Mouse (Mus musculus) C2C12 (cell line): ENCODE results near the gene Hnrnph1. TPM values are rescaled to one million over a fixed set of nuclear protein-coding genes. Genes with fewer than 3 reads are reported as not detected.

ENCODE experiments used
- H3K27me3 ChIP-seq: one replicate; pipeline ENCODE4 v1.6.1; 2011; ENCODE audit not compliant: control insufficient read depth, insufficient read depth, insufficient read length
- H3K36me3 ChIP-seq: one replicate; pipeline ENCODE4 v1.6.1; 2011; ENCODE audit not compliant: control insufficient read depth, insufficient read depth
- H3K4me3 ChIP-seq: one replicate; pipeline ENCODE4 v1.5.1; 2011; ENCODE audit warnings: mild to moderate bottlenecking, control low read depth; ENCODE audit not compliant: poor library complexity, insufficient read depth, severe bottlenecking
- H3K79me2 ChIP-seq: one replicate; pipeline ENCODE4 v1.6.1; 2011; ENCODE audit not compliant: control insufficient read depth, insufficient read depth
- H3K79me3 ChIP-seq: one replicate; pipeline ENCODE4 v1.6.1; 2011; ENCODE audit warnings: low read depth, control low read depth
- H3ac ChIP-seq: one replicate; pipeline ENCODE3; 2011; ENCODE audit warnings: low read depth; ENCODE audit not compliant: control insufficient read depth, insufficient read length
- CEBPB ChIP-seq: IDR thresholded peaks from one replicate; pipeline ENCODE4 v1.6.1; 2011; ENCODE audit warnings: low read depth, mild to moderate bottlenecking, control low read depth, moderate library complexity
- CTCF ChIP-seq: IDR thresholded peaks from one replicate; pipeline ENCODE4 v1.5.1; 2011; ENCODE audit not compliant: control insufficient read depth, insufficient read depth, insufficient read length
- FOSL1 ChIP-seq: IDR thresholded peaks from one replicate; pipeline ENCODE4 v1.8.0; 2011; ENCODE audit warnings: mild to moderate bottlenecking, low read length; ENCODE audit not compliant: poor library complexity, insufficient read depth, severe bottlenecking
- MAX ChIP-seq: IDR thresholded peaks from one replicate; pipeline ENCODE4 v1.6.1; 2011; ENCODE audit warnings: mild to moderate bottlenecking, control low read depth
- MYOD1 ChIP-seq: IDR thresholded peaks from one replicate; pipeline ENCODE4 v1.6.1; 2011; ENCODE audit warnings: low read depth; ENCODE audit not compliant: control insufficient read depth, insufficient read length
- MYOG ChIP-seq: IDR thresholded peaks from one replicate; pipeline ENCODE4 v1.6.1; 2011; ENCODE audit not compliant: control insufficient read depth, insufficient read length; ENCODE audit errors: extremely low read depth
- USF1 ChIP-seq: IDR thresholded peaks from one replicate; pipeline ENCODE4 v1.6.1; 2011; ENCODE audit warnings: low read depth, mild to moderate bottlenecking, control low read depth, moderate library complexity
- polyA plus RNA-seq: library from polyadenylated mRNA; unstranded; fragments of >200 nt; fragmentation: generic; extraction: Trizol; gene quantifications from one replicate; pipeline ENCODE4 v1.2.1, GENCODE M21; 2012; ENCODE audit warnings: missing spikeins

The Hnrnph1 gene
- polyA plus RNA-seq, 1 experiment, result 112 TPM

GRCm38 (mm10) chr11:50374286-50375015 is 2.3 kb upstream of the Hnrnph1 start:
- Histone ChIP-seq H3K79me2 (peaks cover 19% of the 10 kb centered on the region), H3K4me3 (no peak overlapping the region), H3ac (no peak overlapping the region), H3K36me3 (peaks cover 11% of the 10 kb centered on the region), H3K27me3 (no peaks in the 10 kb centered on the region), H3K79me3 (peaks cover 17% of the 10 kb centered on the region)
- TF ChIP-seq CEBPB, result no peak
- TF ChIP-seq MYOD1, result no peak
- TF ChIP-seq USF1, result no peak
- no peak for TF ChIP-seq CTCF
- TF ChIP-seq MAX, result no peak
- no peak for TF ChIP-seq FOSL1
- no peak for TF ChIP-seq MYOG

DNA sequence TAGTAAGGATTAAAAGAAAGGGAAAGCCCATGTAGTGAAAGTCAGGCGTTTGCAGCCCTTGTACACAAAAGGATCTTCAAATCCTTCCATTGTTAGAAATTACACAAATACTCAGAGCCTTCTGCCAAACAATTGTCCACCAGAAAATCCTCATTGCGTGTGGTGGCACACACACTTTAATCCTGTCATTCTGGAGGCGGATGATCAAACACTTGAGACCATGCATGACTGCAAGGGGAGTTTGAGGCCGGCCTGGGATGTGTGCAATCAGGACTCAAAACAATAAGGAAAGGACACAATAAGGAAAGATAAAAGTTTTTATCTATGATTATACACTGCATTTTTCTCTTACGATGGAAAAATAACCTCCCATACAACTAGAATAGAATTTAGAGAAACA is 1.4 kb upstream of the Hnrnph1 start:
- Histone ChIP-seq H3K79me3 (peaks cover 27% of the 10 kb centered on the region), H3ac (no peak overlapping the region), H3K27me3 (no peaks in the 10 kb centered on the region), H3K4me3 (no peak overlapping the region), H3K79me2 (peaks cover 29% of the 10 kb centered on the region), H3K36me3 (peaks cover 21% of the 10 kb centered on the region)
- TF ChIP-seq CEBPB (no peak), USF1 (no peak), MYOD1 (no peak), CTCF (no peak), MYOG (no peak), FOSL1 (no peak), MAX (no peak)

DNA sequence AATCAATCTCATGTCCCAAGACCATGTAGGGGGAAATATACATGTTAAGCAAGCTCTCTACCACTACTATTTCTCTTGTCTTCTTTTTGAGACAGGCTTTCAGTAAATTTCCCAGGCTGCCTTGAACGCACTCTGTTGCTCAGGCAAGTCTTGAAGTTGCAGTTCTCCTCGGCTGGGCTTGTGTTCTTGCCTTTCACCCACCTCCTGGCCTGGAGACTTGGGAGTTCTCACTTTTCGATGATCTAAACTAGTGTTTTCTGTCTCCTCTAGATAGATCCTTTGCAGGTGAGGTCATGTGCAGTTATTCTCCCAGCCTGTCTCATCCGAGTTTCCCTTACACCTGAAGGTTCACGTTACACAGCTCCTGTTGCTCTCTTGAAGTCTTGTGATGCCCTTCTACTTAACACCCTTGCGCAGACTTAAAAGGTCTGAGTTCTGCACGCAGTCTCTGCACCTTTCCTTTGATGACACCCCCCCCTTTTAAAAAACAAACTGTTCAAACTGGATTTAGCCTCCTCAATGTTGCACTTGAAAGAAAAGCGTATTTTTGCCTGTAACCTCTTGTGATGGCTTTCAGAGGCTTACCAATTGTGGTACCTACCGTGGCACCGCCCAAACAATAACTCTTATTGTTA is 517 bp upstream of the Hnrnph1 start:
- no peaks in the 10 kb centered on the region for H3K27me3 ChIP-seq
- peaks cover 36% of the 10 kb centered on the region for H3K79me3 ChIP-seq
- H3K79me2 ChIP-seq, result peaks cover 38% of the 10 kb centered on the region
- H3K4me3 ChIP-seq, result peak overlapping the region; percentile 37
- peaks cover 30% of the 10 kb centered on the region for H3K36me3 ChIP-seq
- TF ChIP-seq FOSL1 (no peak), CTCF (no peak), MAX (no peak), USF1 (no peak), MYOG (no peak), CEBPB (no peak), MYOD1 (no peak)
- peak overlapping the region; percentile 72 for H3ac ChIP-seq

DNA sequence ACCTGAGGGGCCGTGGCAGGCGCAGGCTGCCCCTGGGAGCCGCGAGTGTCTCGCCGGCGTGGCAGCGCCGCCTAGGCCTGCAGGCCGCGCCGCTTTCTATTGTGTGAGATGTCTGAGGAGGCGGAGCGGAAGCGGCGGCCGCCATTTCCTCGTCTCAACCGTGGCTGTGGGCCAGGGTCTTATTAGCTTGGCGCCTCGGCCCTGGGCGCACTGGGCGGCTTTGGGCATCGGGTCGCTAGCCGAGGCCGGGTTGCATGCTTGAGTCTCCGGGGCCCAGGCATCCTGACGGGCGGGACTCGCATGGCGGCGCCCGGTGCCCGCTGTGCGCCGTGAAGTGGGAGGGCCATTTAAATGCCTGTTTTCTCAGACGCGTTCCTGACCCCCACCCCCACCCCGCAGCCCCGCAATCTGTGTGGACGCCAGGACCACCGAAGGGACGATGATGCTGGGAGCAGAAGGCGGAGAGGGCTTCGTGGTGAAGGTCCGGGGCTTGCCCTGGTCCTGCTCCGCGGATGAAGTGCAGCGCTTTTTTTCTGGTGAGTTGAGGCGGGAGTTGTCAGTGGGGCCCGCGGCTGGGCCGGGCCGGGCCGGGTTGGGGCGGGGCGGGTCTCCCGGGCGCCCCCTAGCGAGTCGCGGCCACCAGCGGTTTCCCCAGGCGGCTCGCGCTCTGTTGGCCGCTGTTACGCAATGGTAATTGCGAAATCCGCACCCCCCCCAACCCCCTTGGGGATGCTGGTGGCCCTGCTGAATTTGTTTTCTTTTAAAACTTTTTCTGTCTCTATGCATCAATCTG is 1.3 kb downstream of the Hnrnph1 start:
- Histone ChIP-seq H3K79me2 (peaks cover 56% of the 10 kb centered on the region), H3K27me3 (no peaks in the 10 kb centered on the region), H3K79me3 (peaks cover 54% of the 10 kb centered on the region), H3ac (peak overlapping the region; percentile 86), H3K36me3 (peaks cover 48% of the 10 kb centered on the region), H3K4me3 (peak overlapping the region; percentile 92)
- TF ChIP-seq MAX (peak; percentile 64), CEBPB (peak; percentile 100), CTCF (peak; percentile 91), FOSL1 (no peak)

- peaks cover 60% of the 10 kb centered on the region for H3K79me3 ChIP-seq
- peaks cover 59% of the 10 kb centered on the region for H3K36me3 ChIP-seq
- TF ChIP-seq USF1, result no peak
- no peak for TF ChIP-seq MAX
- no peak for TF ChIP-seq CTCF
- no peak for TF ChIP-seq FOSL1
- TF ChIP-seq MYOG, result no peak
- TF ChIP-seq MYOD1, result no peak
- TF ChIP-seq CEBPB, result no peak
- peak overlapping the region; percentile 51 for H3ac ChIP-seq
- H3K27me3 ChIP-seq, result no peaks in the 10 kb centered on the region
- peak overlapping the region; percentile 92 for H3K4me3 ChIP-seq
- peaks cover 63% of the 10 kb centered on the region for H3K79me2 ChIP-seq
Observed at GRCm38 (mm10) chr11:50379023-50379752, 2.4 kb downstream of the Hnrnph1 start.
